ENCODE assay signal across 8 mouse cellular contexts in genomic region chr9:44129633-44130032, GRCm38 (mm10). TPM values are rescaled to one million over a fixed set of nuclear protein-coding genes. Genes with fewer than 3 reads are reported as not detected.
DNase-seq lines count a peak whose midpoint lies in the region; ATAC-seq and TF ChIP-seq lines count a peak whose summit lies in the region.

No protein-coding gene starts in this region.

- peak overlapping the region; percentile 57 for H3K4me2 ChIP-seq in hindbrain, embryonic 14.5 days (replicated peaks)
- peak overlapping the region; percentile 56 for H3K4me2 ChIP-seq in lung, postnatal 0 days (replicated peaks; ENCODE audit: low read depth, low read length)

- DNase-seq in adrenal gland, postnatal 14 days: peak; percentile 40
- DNase-seq in adrenal gland, adult 2 months: no peak
- no peak for DNase-seq in hindbrain, embryonic 14.5 days (ENCODE audit: low spot score)
- DNase-seq in lung, postnatal 0 days (ENCODE audit: low spot score): peak; percentile 67
- no peak for DNase-seq in cerebellum, postnatal 25 days
- DNase-seq in left cerebral cortex, adult 9 months (ENCODE audit: low spot score in 2 of 2): no peak

- WGBS in bone marrow, adult 2 months: 16% methylated on average over 9 of the region's 9 CpGs
- 8% methylated on average over 9 of the region's 9 CpGs for WGBS in hindbrain, embryonic 14.5 days
- 4% methylated on average over 9 of the region's 9 CpGs for WGBS in lung, postnatal 0 days

- peak overlapping the region; percentile 12; the same call in 1 of the 2 replicates for H3K27ac ChIP-seq in bone marrow, adult 2 months (ENCODE audit: control insufficient read depth, insufficient read depth, low read depth, low read length, poor library complexity)
- peak overlapping the region; percentile 55; the same call in 1 of the 2 replicates for H3K27ac ChIP-seq in hindbrain, embryonic 14.5 days
- peak overlapping the region; percentile 90 for H3K27ac ChIP-seq in lung, postnatal 0 days (ENCODE audit: low read length)

- TF ChIP-seq POLR2A in bone marrow, adult 2 months (IDR thresholded peaks at IDR 0.05; ENCODE audit: borderline replicate concordance, control insufficient read depth, low read depth, low read length): no peak

- no peaks in the 10 kb centered on the region; the same call in 1 of the 2 replicates for H3K4me1 ChIP-seq in bone marrow, adult 2 months (ENCODE audit: control insufficient read depth, insufficient read depth, low read length)
- H3K4me1 ChIP-seq in hindbrain, embryonic 14.5 days (replicated peaks; ENCODE audit: control insufficient read depth, insufficient read depth, low read length): peaks cover 29% of the 10 kb centered on the region
- peaks cover 16% of the 10 kb centered on the region; the same call in 1 of the 2 replicates for H3K4me1 ChIP-seq in lung, postnatal 0 days (ENCODE audit: insufficient read depth, low read depth, low read length)

- peaks cover 43% of the 10 kb centered on the region for H3K27me3 ChIP-seq in hindbrain, embryonic 14.5 days (ENCODE audit: control insufficient read depth, insufficient read depth, low read length)
- 0 out of 2 replicates have a peak, but pooled peaks cover 4% of the 10 kb centered on the region for H3K27me3 ChIP-seq in lung, postnatal 0 days (replicated peaks; ENCODE audit: insufficient read depth, low read length)

- peak; percentile 63 for TF ChIP-seq EP300 in lung, postnatal 0 days (IDR thresholded peaks at IDR 0.05)

- no peaks in the 10 kb centered on the region for H3K36me3 ChIP-seq in hindbrain, embryonic 14.5 days (replicated peaks; ENCODE audit: control insufficient read depth, insufficient read depth)
- no peaks in the 10 kb centered on the region for H3K36me3 ChIP-seq in lung, postnatal 0 days (ENCODE audit: insufficient read depth, low read length)

- peak overlapping the region; percentile 1 for H3K4me3 ChIP-seq in bone marrow, adult 2 months (replicated peaks; ENCODE audit: control insufficient read depth, low read depth, low read length)
- peak overlapping the region; percentile 20 for H3K4me3 ChIP-seq in hindbrain, embryonic 14.5 days (replicated peaks; ENCODE audit: low read length)
- peak overlapping the region; percentile 33 for H3K4me3 ChIP-seq in lung, postnatal 0 days (ENCODE audit: low read depth, low read length)

- no peak for TF ChIP-seq CTCF in bone marrow, adult 2 months (IDR thresholded peaks at IDR 0.05; ENCODE audit: control insufficient read depth, insufficient read depth, low read length)
- no peak for TF ChIP-seq CTCF in lung, postnatal 0 days (IDR thresholded peaks at IDR 0.05)

- H3K9ac ChIP-seq in hindbrain, embryonic 14.5 days: peak overlapping the region; percentile 51
- peak overlapping the region; percentile 37; the same call in 1 of the 2 replicates for H3K9ac ChIP-seq in lung, postnatal 0 days (replicated peaks; ENCODE audit: low read depth)

- no peaks in the 10 kb centered on the region for H3K9me3 ChIP-seq in hindbrain, embryonic 14.5 days (ENCODE audit: control insufficient read depth, low read length)
- H3K9me3 ChIP-seq in lung, postnatal 0 days (ENCODE audit: low read length): no peaks in the 10 kb centered on the region

- no peak for ATAC-seq in hindbrain, embryonic 14.5 days (ENCODE audit: low FRiP score)
- ATAC-seq in lung, postnatal 0 days: peak; percentile 54
- ATAC-seq in megakaryocyte-erythroid progenitor cell, adult 5-6 weeks (replicated peaks; ENCODE audit: low FRiP score, low TSS enrichment, poor library complexity, severe bottlenecking): no peak

RNA-seq across cellular contexts. Expression of gene Mcam, which starts 4.6 kb away (rescaled TPM):
- total RNA-seq in adrenal gland, postnatal 14 days (2021): 65.3 and 76.6 TPM in 2 replicates
- 10 to 100 TPM; 30.5 to 52.2 TPM for total RNA-seq in adrenal gland, adult 2 months (2021)
- 24.9 and 39.4 TPM in 2 replicates for polyA plus RNA-seq in adrenal gland, adult 2 months (2012; rRNA removed)
- 3.5 and 6.3 TPM in 2 replicates for polyA plus RNA-seq in bone marrow, adult 2 months (2011; ENCODE audit: insufficient read depth, insufficient read length, low replicate concordance, missing spikeins)
- 12.6 and 13.6 TPM in 2 replicates for polyA plus RNA-seq in hindbrain, embryonic 14.5 days (2014; fragmentation: Nextera tagmentation; extraction: Ambion mirVana)
- polyA plus RNA-seq in lung, postnatal 0 days (2015; fragmentation: Nextera tagmentation; extraction: Ambion mirVana): 113 and 116 TPM in 2 replicates
- total RNA-seq in megakaryocyte-erythroid progenitor cell, adult 5-6 weeks (2014; fragmentation: Nextera tagmentation): not detected in 2 replicates
- total RNA-seq in megakaryocyte-erythroid progenitor cell, adult 5-6 weeks (2017): 0.09 TPM in 1 of 2 replicates, not detected in the other

RNA-seq across cellular contexts. Expression of gene Rnf26, which starts 16.3 kb away (rescaled TPM):
- 27.5 and 31.8 TPM in 2 replicates for total RNA-seq in adrenal gland, postnatal 14 days (2021)
- 10 to 100 TPM; 28.7 to 30.4 TPM for total RNA-seq in adrenal gland, adult 2 months (2021)
- polyA plus RNA-seq in adrenal gland, adult 2 months (2012; rRNA removed): 72.9 and 76.9 TPM in 2 replicates
- 11.2 and 28.8 TPM in 2 replicates for polyA plus RNA-seq in bone marrow, adult 2 months (2011; ENCODE audit: insufficient read depth, insufficient read length, low replicate concordance, missing spikeins)
- polyA plus RNA-seq in hindbrain, embryonic 14.5 days (2014; fragmentation: Nextera tagmentation; extraction: Ambion mirVana): 30.6 and 32.7 TPM in 2 replicates
- polyA plus RNA-seq in lung, postnatal 0 days (2015; fragmentation: Nextera tagmentation; extraction: Ambion mirVana): 18.8 and 19.0 TPM in 2 replicates
- 46.0 and 52.5 TPM in 2 replicates for total RNA-seq in megakaryocyte-erythroid progenitor cell, adult 5-6 weeks (2014; fragmentation: Nextera tagmentation)
- total RNA-seq in megakaryocyte-erythroid progenitor cell, adult 5-6 weeks (2017): 13.5 and 20.9 TPM in 2 replicates

RNA-seq across cellular contexts. Expression of gene Gm49380, which starts 16.3 kb away (rescaled TPM):
- 0.15 and 0.52 TPM in 2 replicates for total RNA-seq in adrenal gland, postnatal 14 days (2021)
- total RNA-seq in adrenal gland, adult 2 months (2021): under 1 TPM; 0.12 to 0.76 TPM
- polyA plus RNA-seq in adrenal gland, adult 2 months (2012; rRNA removed): 1.1 TPM in 1 of 2 replicates, not detected in the other
- not detected in 2 replicates for polyA plus RNA-seq in bone marrow, adult 2 months (2011; ENCODE audit: insufficient read depth, insufficient read length, low replicate concordance, missing spikeins)
- 0.35 TPM in 1 of 2 replicates, not detected in the other for polyA plus RNA-seq in hindbrain, embryonic 14.5 days (2014; fragmentation: Nextera tagmentation; extraction: Ambion mirVana)
- 0.29 and 0.30 TPM in 2 replicates for polyA plus RNA-seq in lung, postnatal 0 days (2015; fragmentation: Nextera tagmentation; extraction: Ambion mirVana)
- total RNA-seq in megakaryocyte-erythroid progenitor cell, adult 5-6 weeks (2014; fragmentation: Nextera tagmentation): not detected in 2 replicates
- not detected in 2 replicates for total RNA-seq in megakaryocyte-erythroid progenitor cell, adult 5-6 weeks (2017)

RNA-seq across cellular contexts. Expression of gene C1qtnf5, which starts 22.6 kb away (rescaled TPM):
- total RNA-seq in adrenal gland, postnatal 14 days (2021): 11.1 and 14.9 TPM in 2 replicates
- total RNA-seq in adrenal gland, adult 2 months (2021): 10 to 100 TPM; 11.2 to 17.6 TPM
- polyA plus RNA-seq in adrenal gland, adult 2 months (2012; rRNA removed): 32.4 and 34.3 TPM in 2 replicates
- 3.3 TPM in 1 of 2 replicates, not detected in the other for polyA plus RNA-seq in bone marrow, adult 2 months (2011; ENCODE audit: insufficient read depth, insufficient read length, low replicate concordance, missing spikeins)
- polyA plus RNA-seq in hindbrain, embryonic 14.5 days (2014; fragmentation: Nextera tagmentation; extraction: Ambion mirVana): 7.0 and 8.0 TPM in 2 replicates
- polyA plus RNA-seq in lung, postnatal 0 days (2015; fragmentation: Nextera tagmentation; extraction: Ambion mirVana): 9.8 and 10.3 TPM in 2 replicates
- total RNA-seq in megakaryocyte-erythroid progenitor cell, adult 5-6 weeks (2014; fragmentation: Nextera tagmentation): not detected in 2 replicates
- total RNA-seq in megakaryocyte-erythroid progenitor cell, adult 5-6 weeks (2017): not detected in 2 replicates

RNA-seq across cellular contexts. Expression of gene Mfrp, which starts 28.1 kb away (rescaled TPM):
- total RNA-seq in adrenal gland, postnatal 14 days (2021): not detected in 2 replicates
- total RNA-seq in adrenal gland, adult 2 months (2021): under 1 TPM in 1 of 2 experiments, not detected in 1; 0.10 TPM
- polyA plus RNA-seq in adrenal gland, adult 2 months (2012; rRNA removed): 0.40 TPM in 1 of 2 replicates, not detected in the other
- polyA plus RNA-seq in bone marrow, adult 2 months (2011; ENCODE audit: insufficient read depth, insufficient read length, low replicate concordance, missing spikeins): 0.95 TPM in 1 of 2 replicates, not detected in the other
- 0.31 and 0.41 TPM in 2 replicates for polyA plus RNA-seq in hindbrain, embryonic 14.5 days (2014; fragmentation: Nextera tagmentation; extraction: Ambion mirVana)
- 0.08 TPM in 1 of 2 replicates, not detected in the other for polyA plus RNA-seq in lung, postnatal 0 days (2015; fragmentation: Nextera tagmentation; extraction: Ambion mirVana)
- 0.30 TPM in 1 of 2 replicates, not detected in the other for total RNA-seq in megakaryocyte-erythroid progenitor cell, adult 5-6 weeks (2014; fragmentation: Nextera tagmentation)
- total RNA-seq in megakaryocyte-erythroid progenitor cell, adult 5-6 weeks (2017): not detected in 2 replicates

Comparison
In these comparisons a context has a peak if more than half of its experiments do, and no peak if none do; other contexts are left out.
1. DNase-seq: peak in adrenal gland, postnatal 14 days (single experiment) and lung, postnatal 0 days (single experiment); none in adrenal gland, adult 2 months (single experiment), hindbrain, embryonic 14.5 days (single experiment), cerebellum, postnatal 25 days (0 of 2) and left cerebral cortex, adult 9 months (0 of 2).
2. H3K27ac ChIP-seq: peak in every context shown above with its lines; median percentile 90 in lung, postnatal 0 days; 55 in hindbrain, embryonic 14.5 days; 12 in bone marrow, adult 2 months.
3. Peak in every context shown above with its lines, with median percentiles within 50 percentile points of each other: H3K4me3 ChIP-seq.